Mouse (Mus musculus) heart, postnatal 36 days (tissue): ENCODE results near the gene Nrf1. TPM values are rescaled to one million over a fixed set of nuclear protein-coding genes. Genes with fewer than 3 reads are reported as not detected.

ENCODE experiments used
- DNase-seq, 2 experiments: peaks; one replicate each; pipeline ENCODE4 v3.0.0; 2021 to 2022
- intact Hi-C: fragments of 180-260 bp; cut with DNase I; formaldehyde crosslinking; loops from one replicate; pipeline ENCODE4 v1.15.1; 2025
- microRNA-seq, 2 experiments: library from miRNA; unstranded; fragments of <30 nt; microRNA quantifications; one replicate each; pipeline ENCODE4 v1.2.0; 2021; ENCODE audit warnings: borderline number of aligned reads in 2 of 2
- total RNA-seq, 2 experiments: library from RNA; stranded (reverse); gene quantifications; 2 replicates each; pipeline ENCODE4 v1.2.3; 2021

Gene Nrf1
- total RNA-seq, 2 experiments from 2014 or later, result 11.8 to 13.9 TPM

- intact Hi-C loops, result no loop called here
- DNase-seq, result peak in 1 of 2 experiments; percentile 33
These were observed 125.2 kb downstream of the Nrf1 start for GRCm38 (mm10) chr6:30172820-30173550.

GRCm38 (mm10) chr6:30173551-30174460 lies 126.0 kb downstream of the Nrf1 start:
- DNase-seq, result no peak
- intact Hi-C loops, result no loop called here

- intact Hi-C loops, result no loop called here
- DNase-seq, result no peak
These were observed 126.9 kb downstream of the Nrf1 start for GRCm38 (mm10) chr6:30174461-30175224.

GRCm38 (mm10) chr6:30175225-30175917 lies 127.6 kb downstream of the Nrf1 start:
- intact Hi-C loops, result no loop called here
- no peak for DNase-seq

GRCm38 (mm10) chr6:30175918-30176421 lies 128.2 kb downstream of the Nrf1 start:
- DNase-seq, result no peak
- intact Hi-C loops, result no loop called here

- intact Hi-C loops, result no loop called here
- DNase-seq, result no peak
These were observed 128.7 kb downstream of the Nrf1 start for GRCm38 (mm10) chr6:30176496-30176895.

GRCm38 (mm10) chr6:30177305-30177704 lies 129.5 kb downstream of the Nrf1 start:
- DNase-seq, result no peak

GRCm38 (mm10) chr6:30178023-30178639 lies 130.3 kb downstream of the Nrf1 start:
- intact Hi-C loops, result no loop called here

More at GRCm38 (mm10) chr6:30177305-30177704, 129.5 kb downstream of the Nrf1 start:
- intact Hi-C loops, result no loop called here

GRCm38 (mm10) chr6:30179046-30179445 lies 131.3 kb downstream of the Nrf1 start:
- DNase-seq, result no peak
- intact Hi-C loops, result no loop called here

More at GRCm38 (mm10) chr6:30178023-30178639, 130.3 kb downstream of the Nrf1 start:
- no peak for DNase-seq

GRCm38 (mm10) chr6:30180321-30180720 lies 132.5 kb downstream of the Nrf1 start:
- intact Hi-C loops, result no loop called here

GRCm38 (mm10) chr6:30182038-30182437 lies 134.2 kb downstream of the Nrf1 start:
- intact Hi-C loops, result no loop called here
- DNase-seq, result no peak

More at GRCm38 (mm10) chr6:30180321-30180720, 132.5 kb downstream of the Nrf1 start:
- DNase-seq, result no peak

GRCm38 (mm10) chr6:30183624-30184023 lies 135.8 kb downstream of the Nrf1 start:
- intact Hi-C loops, result no loop called here
- DNase-seq, result no peak

- DNase-seq, result no peak
- intact Hi-C loops, result no loop called here
These were observed 147.9 kb downstream of the Nrf1 start for GRCm38 (mm10) chr6:30195656-30196055.

- intact Hi-C loops, result no loop called here
- DNase-seq, result no peak
These were observed 148.4 kb downstream of the Nrf1 start for GRCm38 (mm10) chr6:30196143-30196542.

Small RNA genes within 50 kb of the gene (microRNA-seq; reads per million reads assigned to microRNA genes)
- gene Mir182, result 55.6 to 82.1 reads per million in 2 experiments
- 24.9 to 53.5 reads per million in 2 experiments for gene Mir183
- 0.67 to 0.72 reads per million in 2 experiments for gene Mir96

Other genes starting within 250 kb of the Nrf1 start
- gene Strip2, start 131.0 kb upstream of the Nrf1 start, total RNA-seq, result 10 to 100 TPM; 50.0 to 53.1 TPM